Mouse (Mus musculus) left cerebral cortex, adult 9 months (tissue): ENCODE measurements around the gene Gnao1.

ENCODE experiments used
- DNase-seq, 2 experiments: peaks; one replicate each; pipeline ENCODE4 v3.0.0; 2022; ENCODE audit warnings: low spot score in 2 of 2

Gene Gnao1

DNA sequence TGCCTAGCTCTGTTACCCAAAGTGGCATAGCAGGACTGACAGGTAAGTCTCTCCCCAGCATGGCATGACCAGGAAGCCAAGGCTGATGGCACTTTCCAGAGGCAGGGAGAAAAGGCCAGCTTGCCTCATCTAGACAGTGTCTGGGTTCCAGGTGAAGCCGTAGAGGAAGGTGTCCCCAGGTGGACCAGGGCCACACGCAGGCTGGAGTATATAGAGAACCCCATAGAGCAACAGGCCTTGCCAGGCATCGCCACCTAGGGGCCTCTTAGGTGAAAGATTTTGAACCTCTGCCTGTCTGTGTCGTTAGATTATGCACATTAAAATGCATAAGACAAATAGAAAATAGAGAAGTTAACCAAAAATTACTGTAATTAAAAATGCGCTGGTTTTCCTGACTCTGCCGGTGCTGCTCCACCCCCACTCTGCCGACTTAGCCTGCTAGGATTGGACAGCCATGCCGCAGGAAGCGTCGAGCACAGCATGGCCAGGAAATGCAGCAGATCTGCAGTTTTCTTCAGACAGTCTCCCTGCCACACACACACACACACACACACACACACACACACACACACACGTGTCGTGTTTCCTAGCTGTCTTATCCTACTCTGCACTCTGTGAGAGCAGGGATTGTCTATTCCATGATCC is 34.2 kb downstream of the Gnao1 start:
- no peak for DNase-seq

DNA sequence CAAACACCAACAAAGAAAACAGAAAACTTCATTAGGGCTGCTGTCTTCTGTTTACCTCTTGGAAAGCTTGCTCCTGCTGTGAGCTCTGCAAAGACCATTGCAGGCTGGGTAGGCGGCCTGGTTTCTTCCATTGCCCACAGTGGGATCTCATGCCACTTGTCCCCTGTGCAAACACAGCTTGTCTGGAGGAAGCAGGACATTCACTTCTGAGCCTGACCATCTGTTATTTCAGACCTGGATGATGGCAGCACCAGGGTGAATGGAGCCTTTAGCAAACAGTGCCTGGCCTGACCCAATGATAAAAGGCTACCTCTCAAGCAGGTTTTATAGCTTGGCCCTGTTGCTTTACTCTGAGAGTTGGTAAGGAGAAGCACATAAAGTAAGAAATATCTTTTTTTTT is 35.4 kb downstream of the Gnao1 start:
- DNase-seq, result no peak

DNA sequence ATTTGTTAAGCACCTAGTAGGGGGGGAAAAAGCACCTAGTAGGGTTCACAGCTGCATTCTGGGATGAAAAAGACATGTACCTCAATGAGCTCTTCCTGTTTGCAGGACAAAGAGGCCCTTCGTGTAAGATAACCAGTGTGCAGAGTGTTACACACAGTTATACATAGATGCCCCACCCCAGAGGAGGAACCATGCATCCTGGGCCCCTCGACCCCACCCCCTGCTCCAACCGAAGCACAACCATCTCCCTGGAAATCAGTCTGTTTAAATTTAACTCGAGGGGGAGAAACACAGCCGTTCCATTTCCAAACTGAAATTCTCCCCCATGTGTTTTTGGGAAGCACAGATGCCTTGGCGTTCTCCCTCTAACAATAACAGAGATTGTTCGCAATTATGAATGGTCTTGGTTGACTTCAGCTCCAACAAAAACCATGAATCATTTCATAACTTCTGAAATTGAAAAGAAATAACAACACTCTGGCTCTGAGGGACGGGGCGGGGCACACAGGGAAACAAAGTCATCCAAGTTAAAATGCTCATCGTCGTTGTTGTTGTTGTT is 42.4 kb downstream of the Gnao1 start:
- no peak for DNase-seq

DNA sequence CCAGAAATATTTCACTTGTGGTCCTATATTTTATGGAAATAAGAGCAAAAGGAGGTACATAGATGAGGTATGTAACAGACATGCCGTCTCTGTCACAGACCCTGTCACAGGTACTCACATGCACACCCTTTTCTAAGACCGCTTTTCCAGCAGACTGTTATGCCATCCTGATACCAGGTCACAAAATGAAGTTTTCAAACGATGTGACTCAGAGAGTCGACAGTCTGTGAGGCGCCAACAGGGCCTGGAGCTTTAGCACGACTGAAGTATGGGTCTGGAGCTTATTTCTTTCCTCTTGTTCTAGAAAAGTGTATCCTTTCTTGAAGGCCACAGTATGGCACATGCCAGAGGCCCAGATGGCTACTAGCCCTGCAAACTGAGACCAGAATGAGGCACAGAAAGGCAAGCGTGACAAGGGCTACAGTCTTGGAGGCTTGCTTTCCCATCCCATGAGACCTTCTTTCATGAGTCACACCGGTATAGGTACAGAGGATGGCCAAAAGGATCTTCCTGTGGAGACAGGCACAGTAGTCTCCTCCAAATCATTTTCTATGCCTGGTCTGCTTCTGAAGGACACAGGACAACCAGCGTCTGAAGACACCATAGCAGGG is 43.2 kb downstream of the Gnao1 start:
- no peak for DNase-seq

DNA sequence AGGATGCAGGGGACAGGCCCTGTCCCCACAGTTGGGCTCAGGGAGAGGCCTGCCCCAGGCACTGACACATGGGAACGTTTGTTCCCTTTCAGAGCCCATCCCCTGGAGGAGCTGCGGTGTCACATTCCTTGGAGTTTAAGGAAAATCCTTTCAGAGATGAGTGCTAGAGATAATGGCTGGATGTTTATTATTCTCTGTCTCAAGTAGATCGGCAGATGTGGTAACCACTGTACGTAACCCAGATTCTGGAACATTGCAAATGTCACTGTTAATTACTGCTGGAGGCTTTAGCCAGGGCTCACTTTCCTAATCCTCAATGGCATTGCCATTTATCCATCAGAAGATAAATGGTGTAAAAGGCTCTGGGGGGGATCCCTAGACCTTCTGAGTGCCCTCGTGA is 44.9 kb downstream of the Gnao1 start:
- DNase-seq, result no peak

DNA sequence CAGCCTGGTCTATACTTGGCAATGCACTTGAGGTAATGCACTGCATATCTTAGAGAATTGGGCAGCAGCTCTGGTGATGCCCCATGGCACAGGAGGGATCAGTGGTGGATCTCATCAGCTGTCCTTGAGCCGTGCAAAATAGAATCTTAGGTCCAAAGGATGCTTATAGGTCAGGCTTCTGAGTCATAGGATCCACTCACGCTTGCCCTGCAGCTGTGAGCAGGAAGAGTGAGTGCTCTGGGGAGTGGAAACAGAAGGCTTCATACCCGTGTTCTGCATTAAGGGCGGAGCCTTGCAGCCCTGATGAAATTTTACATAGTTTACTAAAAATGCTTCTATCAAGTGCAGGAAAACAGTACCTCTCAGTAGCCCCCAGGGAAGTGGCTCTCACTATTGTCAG is 45.5 kb downstream of the Gnao1 start:
- DNase-seq, result no peak

DNA sequence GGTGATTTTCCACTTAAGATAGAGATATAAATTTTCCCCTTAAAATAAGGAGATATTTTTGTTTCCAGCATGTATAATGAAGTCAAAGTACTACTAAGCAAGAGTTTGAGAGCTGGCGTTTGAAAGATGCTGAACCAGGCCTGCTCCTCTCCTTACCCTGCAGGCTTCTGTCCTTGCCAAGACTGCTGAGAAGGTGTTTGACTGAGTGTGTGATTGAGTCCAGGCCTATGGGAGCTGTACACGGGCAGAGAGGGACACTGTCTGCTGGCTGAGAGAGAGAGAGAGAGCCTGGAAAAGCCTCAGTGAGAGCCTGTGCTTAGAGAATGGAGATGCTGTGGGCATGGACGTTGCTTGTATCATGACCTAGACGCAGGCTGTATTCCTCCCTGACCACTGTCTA is 47.4 kb downstream of the Gnao1 start:
- no peak for DNase-seq

DNA sequence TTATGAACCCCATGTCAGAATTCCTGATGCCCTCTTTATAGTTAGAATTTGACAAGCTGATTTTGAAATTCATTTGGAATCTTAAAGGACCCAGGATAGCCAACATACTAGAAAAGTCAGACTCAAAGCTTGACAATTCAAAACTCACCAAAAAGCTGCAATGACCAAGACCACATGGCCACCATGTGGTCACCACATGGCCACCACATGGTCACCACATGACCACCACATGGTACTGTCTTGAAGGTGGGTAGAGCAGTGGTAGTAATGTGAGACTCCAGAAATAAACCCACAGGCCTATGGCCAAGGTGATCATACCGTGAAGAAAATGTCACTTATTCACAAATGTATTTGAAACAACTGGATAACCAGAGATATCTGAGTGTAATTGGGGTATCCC is 48.5 kb downstream of the Gnao1 start:
- DNase-seq, result no peak

DNA sequence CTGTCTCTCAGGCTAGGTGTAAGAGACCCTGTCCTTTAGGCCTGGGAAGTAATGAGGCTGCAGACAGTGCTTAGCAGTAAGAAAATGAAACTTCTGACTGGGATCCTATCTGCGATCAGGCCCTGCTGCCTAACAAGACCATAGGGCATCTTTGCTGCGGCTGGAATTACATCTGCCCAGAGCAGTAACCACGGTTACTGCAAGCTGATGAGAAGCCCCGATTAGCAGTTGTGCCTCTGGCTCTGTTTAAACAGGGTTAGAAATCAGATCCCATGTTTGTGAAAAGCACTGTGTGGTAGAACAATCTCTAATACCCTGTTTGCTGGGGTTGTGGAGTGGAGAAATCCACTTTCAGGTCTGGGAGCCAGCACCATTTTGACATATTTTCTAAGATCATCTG is 50.3 kb downstream of the Gnao1 start:
- no peak for DNase-seq

DNA sequence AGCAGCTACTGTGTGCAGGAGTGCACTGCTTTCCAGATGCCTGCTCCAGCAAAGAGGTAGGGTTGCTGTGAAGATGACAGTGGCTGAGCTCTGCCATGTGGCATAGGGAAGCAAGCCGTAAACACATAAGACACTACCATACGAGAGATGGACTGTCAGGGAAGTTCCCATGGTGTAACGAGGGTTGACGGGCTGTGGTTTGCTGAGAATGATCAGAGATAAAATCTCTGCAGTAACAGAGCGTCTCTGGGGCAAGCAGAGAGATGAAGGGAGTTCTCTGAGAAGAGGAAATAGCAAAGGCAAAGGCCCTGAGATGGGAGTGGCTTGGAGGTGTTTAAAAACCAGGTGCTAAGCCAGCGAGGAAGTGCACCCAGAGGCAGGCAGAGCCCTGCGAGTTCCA is 54.3 kb downstream of the Gnao1 start:
- no peak for DNase-seq

DNA sequence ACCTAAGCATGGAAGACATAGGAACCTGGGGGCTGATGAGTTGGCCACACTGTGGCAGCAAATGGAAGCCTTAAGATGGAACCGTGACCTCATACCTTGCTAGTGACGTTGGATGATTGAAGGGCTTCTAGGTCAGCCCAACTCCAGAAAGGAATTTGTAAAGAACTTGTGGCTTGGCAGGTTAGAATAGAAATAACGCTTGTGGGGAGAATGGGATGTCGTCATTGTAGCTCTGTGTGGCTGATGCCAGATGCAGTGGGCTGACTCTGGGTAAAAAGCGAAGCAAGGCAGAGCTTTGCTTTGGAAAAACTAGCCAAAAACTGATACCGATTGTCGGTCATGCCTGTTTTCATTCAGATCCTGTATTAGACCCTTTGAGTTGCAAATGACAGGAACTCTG is 56.5 kb downstream of the Gnao1 start:
- DNase-seq, result no peak

DNA sequence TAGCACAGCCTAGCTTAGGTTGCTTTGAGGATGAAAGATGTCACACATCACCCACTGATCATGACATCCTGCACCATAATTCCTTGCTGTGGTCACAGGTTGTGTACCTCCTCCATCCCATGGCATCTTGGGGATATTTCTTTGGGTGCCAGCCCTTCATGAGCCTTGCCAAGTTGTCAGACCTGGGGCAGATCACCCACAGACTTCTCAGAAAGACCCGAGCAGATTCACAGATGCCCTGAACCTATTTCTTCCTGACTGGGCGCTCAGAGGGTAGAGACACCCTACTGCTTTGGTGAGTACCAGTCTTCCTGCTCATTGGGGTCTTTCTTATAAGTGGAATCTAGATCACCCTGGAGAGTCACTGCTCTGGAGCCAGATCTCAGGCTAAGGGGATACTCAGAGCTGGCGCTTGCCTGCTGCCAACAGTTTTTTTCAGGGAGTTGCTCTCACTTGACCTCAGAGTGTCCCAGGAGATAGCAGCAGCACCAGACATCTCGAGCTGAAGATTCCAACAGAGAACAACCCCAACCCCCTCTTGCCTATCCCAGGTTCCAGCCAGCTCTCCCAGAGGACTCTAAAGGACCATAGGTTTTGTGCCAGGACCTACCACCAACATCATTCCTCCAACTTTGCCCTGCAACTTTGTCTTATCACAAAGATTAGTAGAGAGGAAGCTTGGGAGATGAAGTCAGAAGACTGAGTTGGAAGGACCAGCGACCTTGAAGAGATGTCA is 58.9 kb downstream of the Gnao1 start:
- DNase-seq, result no peak

DNA sequence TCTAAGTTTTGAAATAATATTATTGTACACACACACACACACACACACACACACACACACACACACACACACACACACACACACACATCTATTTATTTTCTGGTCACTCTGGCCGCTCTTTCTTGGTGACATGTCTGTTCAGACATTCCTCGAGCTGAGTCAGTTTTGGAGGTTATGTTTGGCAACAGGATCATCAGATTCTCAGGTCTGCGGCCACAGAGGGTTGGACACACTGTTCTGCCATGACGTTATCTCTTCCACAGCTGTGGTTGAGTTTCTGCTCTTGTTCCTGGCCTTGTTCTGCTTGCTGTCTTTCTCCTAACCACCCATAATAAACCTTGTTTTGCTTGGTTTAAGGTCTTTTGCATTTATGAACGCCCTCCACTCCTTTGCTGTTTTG is 61.5 kb downstream of the Gnao1 start:
- no peak for DNase-seq

DNA sequence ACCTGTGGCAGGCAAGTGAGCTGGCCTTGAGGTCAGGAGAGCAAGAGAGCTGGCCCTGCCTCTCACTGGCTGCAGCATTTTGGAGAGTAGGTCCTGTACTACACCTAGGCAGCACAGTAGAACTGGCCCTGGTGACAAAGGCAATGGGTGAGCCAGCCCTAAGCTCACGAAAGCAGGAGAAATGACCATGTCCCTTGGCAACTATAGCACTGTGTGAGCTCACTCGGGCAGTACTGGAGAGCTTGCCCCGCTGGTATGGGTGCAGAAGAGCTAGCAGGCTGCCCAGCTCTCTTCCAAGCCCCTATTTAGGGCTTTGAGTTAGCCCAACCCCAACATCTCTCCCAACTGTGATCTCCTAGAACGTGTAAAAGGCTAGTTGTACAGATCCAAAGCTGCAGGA is 68.6 kb downstream of the Gnao1 start:
- no peak for DNase-seq

DNA sequence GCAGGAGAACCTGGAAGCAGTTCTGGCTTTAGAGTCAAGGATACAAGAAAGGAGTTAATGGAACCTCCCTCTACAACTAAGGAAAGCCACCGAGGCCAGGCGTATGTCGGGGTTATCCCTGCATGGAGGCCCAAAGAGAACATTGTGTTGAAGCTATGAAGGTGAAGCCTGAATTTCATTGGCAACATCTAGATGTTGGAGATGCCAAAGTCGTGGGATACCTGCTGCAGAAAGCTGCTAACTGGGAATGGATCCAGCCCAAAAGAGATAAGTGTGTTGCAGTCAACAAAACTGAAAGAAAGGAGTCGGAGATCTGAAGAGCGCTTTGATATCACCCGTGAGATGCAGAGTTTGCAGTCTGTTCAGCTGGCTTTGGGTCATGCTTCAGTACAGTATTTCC is 70.2 kb downstream of the Gnao1 start:
- peak in 1 of 2 experiments; percentile 51 for DNase-seq

DNA sequence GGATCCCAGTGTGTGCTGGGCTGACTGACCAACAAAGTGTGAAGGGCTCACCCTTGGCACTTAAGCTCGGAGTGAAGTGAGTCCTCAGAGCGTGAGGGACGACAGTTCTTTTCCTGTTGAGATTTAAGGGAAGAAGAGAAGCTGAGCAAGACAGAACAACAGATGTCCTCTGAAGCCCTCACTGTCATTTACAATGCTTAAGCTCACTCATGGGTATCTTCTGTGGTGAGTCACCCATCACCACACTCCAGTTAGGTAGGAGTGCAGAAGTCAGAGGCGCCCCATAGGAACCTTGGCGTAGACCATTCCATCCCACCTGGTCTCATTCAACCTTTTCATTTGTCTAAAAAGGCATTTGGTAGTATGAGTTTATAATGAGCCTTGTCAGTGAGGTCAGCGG is 71.6 kb downstream of the Gnao1 start:
- no peak for DNase-seq

DNA sequence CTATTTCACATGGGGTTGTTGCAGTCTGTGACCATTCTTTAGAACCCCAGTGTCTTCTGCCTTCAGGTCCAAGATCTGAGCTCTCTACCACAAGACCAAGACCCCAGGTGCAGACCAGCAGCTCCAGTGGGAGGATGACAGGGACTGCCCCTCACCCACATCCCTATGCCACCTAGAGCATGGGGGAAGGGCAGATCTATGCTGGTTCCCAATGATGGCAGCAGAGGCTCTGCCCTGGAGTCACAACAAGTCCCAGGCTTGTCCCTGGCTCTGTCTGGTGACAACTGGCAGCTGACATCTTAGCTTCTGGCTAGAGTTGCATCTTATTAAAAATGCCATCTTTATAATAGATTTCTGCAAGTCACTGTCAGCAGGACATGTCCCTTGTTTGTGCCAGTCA is 73.5 kb downstream of the Gnao1 start:
- DNase-seq, result no peak

DNA sequence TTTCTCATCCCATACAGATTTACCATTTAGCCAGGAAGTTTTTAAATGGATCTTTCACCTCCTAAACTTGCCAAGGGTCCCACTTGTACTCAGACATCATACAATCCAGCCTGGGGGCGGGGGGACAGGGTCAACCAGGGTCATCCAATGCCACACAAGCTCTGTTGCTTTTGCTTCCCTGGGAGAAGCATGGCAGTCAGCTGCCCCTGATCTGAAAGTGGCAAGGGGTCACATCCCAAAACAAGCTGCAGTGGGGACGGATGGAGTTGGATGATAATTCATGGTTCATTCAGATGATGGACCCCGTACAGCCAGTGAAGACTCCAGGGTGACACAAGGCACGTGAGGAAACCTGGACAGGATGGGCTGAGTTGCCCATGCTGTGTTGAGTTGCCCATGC is 74.0 kb downstream of the Gnao1 start:
- DNase-seq, result no peak

DNA sequence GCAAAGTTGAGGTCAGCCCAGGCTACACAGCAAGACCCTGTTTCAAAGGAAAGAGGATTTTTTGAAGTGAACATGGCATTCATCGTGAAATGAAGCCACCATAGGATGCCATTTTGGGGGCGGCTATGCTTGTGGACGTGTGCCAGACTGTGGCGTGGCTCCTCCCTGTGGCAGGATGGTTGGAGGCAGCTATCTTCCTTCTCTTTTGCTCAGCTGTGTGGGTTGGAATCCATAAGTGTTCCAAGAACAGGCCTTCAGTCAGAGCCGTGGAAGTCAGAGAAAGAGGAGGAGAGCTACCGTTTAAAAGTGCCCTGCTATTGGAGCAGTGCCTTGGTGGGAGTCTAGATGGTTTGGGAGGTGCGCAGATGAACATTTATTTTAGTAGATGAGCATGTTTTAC is 74.5 kb downstream of the Gnao1 start:
- DNase-seq, result peak; percentile 57 to 80

DNA sequence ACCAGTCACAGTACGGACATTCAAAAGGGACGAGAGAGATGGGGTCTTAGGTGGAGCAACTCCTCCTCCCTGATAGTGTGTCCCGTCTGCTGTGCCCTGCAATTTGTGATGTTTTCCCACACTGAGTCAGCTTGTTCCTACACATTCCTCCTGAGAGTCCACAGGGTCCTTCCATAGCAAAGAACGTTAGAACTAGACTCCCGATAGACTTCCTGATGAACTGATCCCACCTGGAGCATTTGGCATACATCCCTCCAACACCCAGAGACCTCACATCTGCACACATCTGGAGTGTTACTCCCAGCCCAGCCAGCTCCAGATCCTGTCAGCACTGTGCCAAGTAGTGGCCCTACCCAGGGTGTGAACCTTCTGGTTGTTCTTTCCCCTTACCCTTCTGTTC is 76.4 kb downstream of the Gnao1 start:
- no peak for DNase-seq

DNA sequence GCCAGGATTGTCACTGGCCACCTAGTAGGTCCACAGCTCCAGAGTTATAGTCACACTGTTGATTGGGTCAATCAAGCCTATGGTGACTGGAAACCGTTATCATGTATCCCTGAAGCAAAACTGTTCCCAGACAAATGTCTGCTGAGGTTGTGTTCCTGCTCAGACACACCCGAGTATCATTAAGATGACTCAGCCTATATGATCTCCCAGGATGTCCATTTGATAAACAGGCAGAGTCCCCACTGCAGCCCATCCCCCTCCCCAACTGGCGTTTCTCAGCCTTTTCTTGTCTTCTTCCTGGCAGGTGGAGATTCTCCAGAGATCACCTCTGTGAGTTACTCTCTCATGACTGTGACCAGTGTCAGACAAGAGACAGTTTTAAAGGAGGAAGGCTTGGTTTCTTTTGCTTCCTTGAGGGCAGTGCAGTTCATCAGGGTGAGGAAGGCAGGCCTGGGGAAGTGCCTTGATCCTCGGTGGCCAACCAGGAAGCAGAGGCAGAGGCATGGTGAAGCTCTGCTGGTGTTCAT is 78.4 kb downstream of the Gnao1 start:
- DNase-seq, result no peak

DNA sequence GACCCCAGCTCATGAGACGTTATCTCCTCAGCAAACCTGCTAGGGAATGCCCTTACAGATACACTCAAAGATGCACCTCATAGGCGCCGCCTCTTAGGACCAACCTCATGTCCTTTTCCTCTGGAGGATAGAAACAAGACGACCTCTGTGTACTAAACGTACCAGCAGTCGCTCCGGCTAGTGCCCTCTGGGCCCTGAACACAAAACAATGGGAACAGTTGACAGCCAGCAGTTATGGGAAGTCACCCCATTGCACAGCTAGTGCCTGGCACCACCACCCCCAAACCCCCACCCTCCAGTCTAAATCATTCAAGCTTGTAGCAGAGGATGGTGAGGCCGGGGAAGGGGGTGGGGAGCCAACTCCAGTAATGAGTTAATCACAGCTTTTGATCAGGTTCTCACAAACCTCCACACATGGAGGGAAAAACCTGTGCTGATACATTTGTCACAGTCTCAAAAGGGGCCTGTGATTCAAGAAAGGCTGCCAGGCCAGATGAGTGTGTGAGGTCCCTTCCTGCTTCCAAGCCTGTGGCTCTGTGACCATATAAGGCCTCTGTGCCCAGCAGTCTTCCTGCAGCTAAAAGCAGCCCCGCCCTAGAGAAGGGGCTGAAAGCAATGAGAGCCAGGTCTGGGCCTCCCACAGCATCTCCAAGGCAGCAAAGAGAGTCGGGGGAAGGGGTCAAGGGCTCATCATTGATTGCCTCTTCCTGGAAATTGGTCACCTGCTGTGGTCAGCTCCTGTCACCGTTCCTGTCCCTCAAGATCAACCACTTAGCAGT is 79.1 kb downstream of the Gnao1 start:
- DNase-seq, result no peak
